Mouse (Mus musculus): ENCODE measurements around the gene Srpk3. TPM values are rescaled to one million over a fixed set of nuclear protein-coding genes. Genes with fewer than 3 reads are reported as not detected.

The Srpk3 gene
- polyA plus RNA-seq (2017; shearing (Covaris generic)) = 1.3 TPM

GRCm38 (mm10) chrX:73774168-73774760 is at the start of gene Srpk3:
Gene Srpk3, plus strand, starts transcription at chrX:73774405.

GRCm38 (mm10) chrX:73756334-73757140 is 17.7 kb upstream of the Srpk3 start, which contains the start of gene Plxnb3:
Gene Plxnb3, plus strand, starts transcription at chrX:73757090.

GRCm38 (mm10) chrX:73786364-73787224 is 12.4 kb downstream of the Srpk3 start, which contains the start of the genes Idh3g and Ssr4:
Gene Idh3g, minus strand, starts transcription at chrX:73786897.
Gene Ssr4, plus strand, starts transcription at chrX:73787028.

GRCm38 (mm10) chrX:73824185-73825151 is 50.3 kb downstream of the Srpk3 start, which contains the start of gene Pdzd4:
Gene Pdzd4, minus strand, starts transcription at chrX:73824969.

Other genes starting within 250 kb of the Srpk3 start
- 0.74 TPM for gene Dusp9, start 135.0 kb upstream of the Srpk3 start, polyA plus RNA-seq (2017; shearing (Covaris generic))
- 1.5 TPM for gene Pnck, start 114.3 kb upstream of the Srpk3 start, polyA plus RNA-seq (2017; shearing (Covaris generic))
- gene Slc6a8, start 101.3 kb upstream of the Srpk3 start, polyA plus RNA-seq (2017; shearing (Covaris generic)) = 0.11 TPM
- 275 TPM for gene Bcap31, start 58.2 kb upstream of the Srpk3 start, polyA plus RNA-seq (2017; shearing (Covaris generic))
- gene Abcd1, start 57.8 kb upstream of the Srpk3 start, polyA plus RNA-seq (2017; shearing (Covaris generic)) = 36.9 TPM
- gene Plxnb3, start 17.3 kb upstream of the Srpk3 start, polyA plus RNA-seq (2017; shearing (Covaris generic)) = not detected
- gene Idh3g, start 12.5 kb downstream of the Srpk3 start, polyA plus RNA-seq (2017; shearing (Covaris generic)) = 218 TPM
- gene Ssr4, start 12.6 kb downstream of the Srpk3 start, polyA plus RNA-seq (2017; shearing (Covaris generic)) = 227 TPM
- 0.44 TPM for gene Pdzd4, start 50.6 kb downstream of the Srpk3 start, polyA plus RNA-seq (2017; shearing (Covaris generic))
- 3.4 TPM for gene Avpr2, start 117.7 kb downstream of the Srpk3 start, polyA plus RNA-seq (2017; shearing (Covaris generic))
- 9.5 TPM for gene L1cam, start 121.7 kb downstream of the Srpk3 start, polyA plus RNA-seq (2017; shearing (Covaris generic))
- 302 TPM for gene Arhgap4, start 147.5 kb downstream of the Srpk3 start, polyA plus RNA-seq (2017; shearing (Covaris generic))
- gene Naa10, start 147.5 kb downstream of the Srpk3 start, polyA plus RNA-seq (2017; shearing (Covaris generic)) = 208 TPM
- gene Renbp, start 156.4 kb downstream of the Srpk3 start, polyA plus RNA-seq (2017; shearing (Covaris generic)) = 3.9 TPM
- gene Hcfc1, start 192.0 kb downstream of the Srpk3 start, polyA plus RNA-seq (2017; shearing (Covaris generic)) = 45.8 TPM
- gene Irak1, start 249.5 kb downstream of the Srpk3 start, polyA plus RNA-seq (2017; shearing (Covaris generic)) = 201 TPM

Data from CD4-positive, CD25-positive, alpha-beta regulatory T cell (primary cell).